Mouse (Mus musculus) WW6 (cell line): ENCODE measurements around the gene Slc19a2.
A peak's percentile ranks its signal among the peaks of the same experiment; 100 is the strongest.

ENCODE experiments used
- DNase-seq: peaks from one replicate; pipeline ENCODE4 v3.0.0-alpha.2; 2013; ENCODE audit warnings: low read depth, low spot score

Slc19a2 gene

DNA sequence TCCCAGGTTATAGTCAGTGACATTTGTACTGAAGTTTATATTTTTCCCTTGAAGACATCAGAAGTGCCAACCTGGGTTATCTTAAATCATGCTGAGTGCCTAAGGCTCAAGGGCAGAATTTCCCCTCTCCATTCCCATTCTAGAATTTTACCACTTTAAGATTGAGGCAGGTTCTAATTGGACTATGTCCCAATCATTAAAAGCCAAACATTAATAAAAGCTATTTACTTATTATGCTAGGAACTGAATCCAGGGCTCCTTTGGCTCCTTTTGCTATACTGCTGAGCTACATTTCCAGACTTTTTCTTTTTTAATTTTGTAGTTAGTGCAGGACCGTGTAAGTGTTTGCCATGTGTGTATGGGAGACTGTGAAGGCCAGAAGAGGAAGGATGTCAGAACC lies 2.6 kb downstream of the Slc19a2 start:
- no peak for DNase-seq

DNA sequence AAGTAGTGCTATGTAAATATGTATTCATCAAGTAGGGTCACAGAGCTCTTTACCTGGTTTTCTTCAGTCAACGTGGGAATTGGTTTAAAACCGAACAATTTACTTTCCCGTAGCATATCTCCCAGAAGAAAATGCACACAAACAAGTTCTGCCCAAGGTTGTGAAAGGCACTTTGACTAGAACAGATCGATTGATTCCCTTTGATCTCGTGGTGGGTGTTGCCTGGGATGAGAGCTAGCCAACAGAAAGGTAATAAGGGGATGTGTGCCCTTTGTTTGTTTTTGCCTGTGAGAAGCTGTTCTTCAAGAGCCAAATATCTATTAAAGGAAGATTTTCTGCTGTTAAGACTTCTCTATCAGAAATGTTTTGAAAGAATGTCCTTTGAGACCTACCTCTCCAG lies 3.7 kb downstream of the Slc19a2 start:
- DNase-seq = no peak

DNA sequence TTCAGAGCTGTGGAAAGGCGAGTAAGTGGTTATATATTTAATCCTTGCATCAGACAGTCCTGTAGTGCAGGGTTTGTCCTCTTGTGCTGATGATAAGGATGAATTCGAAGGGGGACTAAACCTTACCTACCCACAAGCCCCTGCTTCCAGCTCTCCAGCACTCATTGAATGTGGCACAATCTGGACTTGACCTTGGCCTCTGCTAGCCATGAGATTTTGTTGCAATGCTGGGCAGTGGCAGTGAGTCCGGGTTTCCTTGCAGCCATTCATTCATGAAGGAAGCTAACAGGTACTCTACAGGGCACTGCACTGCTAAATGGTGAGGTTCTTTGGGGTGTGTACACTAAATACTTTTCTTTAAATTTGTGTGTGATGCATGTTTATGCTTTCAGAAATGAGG lies 6.0 kb downstream of the Slc19a2 start:
- no peak for DNase-seq

DNA sequence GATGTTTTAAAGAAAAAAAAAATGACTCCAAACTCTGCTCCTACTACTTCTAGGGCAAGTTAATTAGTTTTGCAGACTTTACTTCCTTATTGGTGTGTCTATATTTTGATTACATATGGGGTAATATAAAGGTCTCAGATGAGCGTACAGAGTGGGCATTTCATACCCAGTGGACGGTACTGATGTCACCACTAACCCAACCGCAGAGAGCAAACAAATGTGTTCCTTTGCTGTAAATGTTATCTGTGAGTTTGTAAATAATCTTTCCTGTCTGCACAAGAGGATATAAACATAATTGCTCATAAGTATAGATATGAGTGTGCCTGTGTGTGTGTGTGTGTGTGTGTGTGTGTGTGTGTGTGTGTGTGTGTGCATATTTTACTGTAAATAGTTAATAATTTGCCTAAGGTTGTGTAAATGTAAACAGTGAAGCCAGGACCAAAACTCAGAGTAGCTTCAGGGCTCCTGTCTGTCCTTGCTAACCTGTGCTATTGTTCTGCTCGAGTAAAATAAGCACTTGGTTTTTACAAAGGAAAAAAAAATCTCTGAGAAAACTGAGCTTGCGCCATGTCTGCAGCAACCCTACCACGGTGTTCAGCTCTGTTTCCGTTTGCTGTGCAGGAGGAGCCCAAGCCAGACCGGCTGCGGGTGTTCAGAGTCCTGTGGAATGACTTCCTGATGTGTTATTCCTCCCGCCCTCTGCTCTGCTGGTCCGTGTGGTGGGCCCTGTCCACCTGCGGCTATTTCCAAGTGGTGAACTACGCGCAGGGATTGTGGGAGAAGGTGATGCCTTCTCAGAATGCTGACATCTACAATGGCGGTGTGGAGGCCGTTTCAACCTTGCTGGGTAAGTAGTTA lies 11.6 kb downstream of the Slc19a2 start:
- no peak for DNase-seq

GRCm38 (mm10) chr1:164261553-164261952 lies 12.7 kb downstream of the Slc19a2 start:
- DNase-seq = no peak

GRCm38 (mm10) chr1:164270941-164271340 lies 22.1 kb downstream of the Slc19a2 start:
- no peak for DNase-seq

GRCm38 (mm10) chr1:164273659-164274058 lies 24.8 kb downstream of the Slc19a2 start:
- DNase-seq = no peak

DNA sequence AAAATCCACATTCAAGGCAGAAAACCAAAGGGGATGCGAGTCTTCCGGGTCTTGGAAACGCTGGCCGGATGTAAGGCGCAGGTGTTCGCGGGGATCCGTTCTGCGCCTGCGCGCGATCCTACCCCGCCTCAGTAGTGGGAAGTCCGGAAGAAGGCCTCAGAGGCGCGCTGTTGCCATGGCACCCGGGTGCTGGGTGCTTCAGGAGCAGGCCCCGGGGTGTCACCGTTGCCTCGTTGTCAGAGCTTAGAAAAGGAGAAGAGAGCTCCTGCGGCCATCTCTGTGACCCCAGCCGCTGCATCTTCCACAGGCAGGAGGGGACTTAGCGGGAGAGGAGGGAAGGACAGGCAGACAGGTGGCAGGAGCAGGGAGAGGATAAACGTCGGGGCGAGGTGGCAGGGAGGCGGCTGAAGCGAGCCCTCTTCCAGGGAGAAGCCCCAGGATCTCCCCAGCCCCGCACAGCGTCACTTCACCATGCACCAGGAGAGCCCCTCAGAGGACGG lies 26.7 kb downstream of the Slc19a2 start, which contains the start of gene Ccdc181:
TSS of gene Ccdc181 (plus strand) at position 131 of the 500 bp plus-strand sequence.
- DNase-seq = peak; percentile 86

DNA sequence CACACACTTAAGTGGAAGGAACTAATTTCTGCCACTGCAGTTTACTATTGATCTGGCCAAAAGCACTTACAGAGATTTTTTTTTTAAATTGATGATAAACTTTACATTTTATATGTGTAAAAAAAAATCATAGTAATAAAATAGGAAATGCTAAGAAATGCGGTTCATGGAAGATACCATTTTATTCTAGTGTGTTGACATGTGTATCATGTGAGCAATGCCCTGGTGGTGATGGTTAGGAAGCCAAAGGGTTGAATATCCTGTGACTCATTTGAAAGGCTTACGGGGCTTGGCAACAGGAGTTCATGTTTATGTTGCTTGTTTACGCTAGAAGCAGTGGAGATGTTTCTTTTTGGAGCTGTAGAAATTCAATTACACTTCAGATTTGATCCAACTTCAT lies 27.7 kb downstream of the Slc19a2 start:
- DNase-seq = no peak

- DNase-seq = no peak
Observed at GRCm38 (mm10) chr1:164279332-164279731, 30.5 kb downstream of the Slc19a2 start.

DNA sequence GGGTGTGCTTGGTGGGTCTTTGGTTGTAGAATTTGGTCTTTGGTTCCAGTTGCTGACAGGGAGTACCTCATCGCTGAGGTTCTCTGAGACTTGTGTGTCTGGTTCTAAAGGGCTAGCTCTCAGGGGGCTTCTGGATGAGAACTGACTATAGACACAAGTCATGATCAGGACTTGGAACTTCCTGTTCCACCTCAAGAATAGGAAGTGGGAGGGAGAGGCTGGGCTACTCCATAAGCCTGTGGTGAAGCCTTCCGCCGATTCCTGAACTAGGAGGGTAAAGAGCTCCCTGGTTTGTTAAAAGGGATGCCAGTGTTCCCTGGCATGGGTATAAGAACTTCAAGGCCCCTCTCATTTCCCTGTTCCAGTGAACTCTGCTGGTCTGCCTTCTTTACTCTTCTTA lies 35.2 kb downstream of the Slc19a2 start:
- no peak for DNase-seq

DNA sequence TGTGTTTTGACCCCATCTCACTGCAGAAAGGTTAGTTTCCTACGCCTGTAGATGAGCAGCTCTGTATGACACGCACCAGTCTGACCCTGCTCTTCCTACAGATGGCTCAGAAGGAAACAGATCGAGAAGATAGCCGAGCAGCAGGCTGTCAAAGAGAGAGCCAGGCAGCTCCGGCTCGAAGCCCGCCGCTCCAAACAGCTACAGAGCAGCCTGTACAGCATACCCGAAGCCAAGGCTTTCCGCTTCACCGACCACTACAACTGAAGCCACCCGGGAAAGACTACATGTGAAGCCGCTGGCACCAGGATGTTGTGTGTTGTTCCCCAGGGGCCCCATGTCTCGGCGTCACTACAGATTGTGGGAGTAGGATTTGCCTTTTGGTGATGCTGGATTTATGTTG lies 38.6 kb downstream of the Slc19a2 start:
- no peak for DNase-seq

- no peak for DNase-seq
Observed at GRCm38 (mm10) chr1:164292040-164292439, 43.2 kb downstream of the Slc19a2 start.

DNA sequence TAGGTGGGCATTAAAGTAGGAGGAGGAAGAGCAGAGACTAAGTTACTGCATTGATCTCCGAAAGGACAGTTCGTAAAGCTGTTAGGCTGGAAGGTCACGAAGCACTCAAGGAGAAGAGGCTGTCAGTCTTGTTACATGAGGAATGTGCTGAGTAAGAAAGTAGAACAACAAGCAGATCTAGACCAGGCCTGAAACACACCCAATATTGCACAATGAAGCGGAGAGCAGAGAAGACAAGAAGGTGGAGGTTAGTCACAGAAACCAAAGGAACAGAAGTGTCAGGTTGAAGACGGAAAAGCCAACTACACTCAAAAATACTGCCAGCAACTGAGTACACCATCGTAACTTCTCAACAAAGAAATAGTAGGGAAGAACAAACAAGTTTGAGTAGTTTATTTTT lies 45.2 kb downstream of the Slc19a2 start:
- no peak for DNase-seq

GRCm38 (mm10) chr1:164296473-164296872 lies 47.6 kb downstream of the Slc19a2 start:
- DNase-seq = no peak

DNA sequence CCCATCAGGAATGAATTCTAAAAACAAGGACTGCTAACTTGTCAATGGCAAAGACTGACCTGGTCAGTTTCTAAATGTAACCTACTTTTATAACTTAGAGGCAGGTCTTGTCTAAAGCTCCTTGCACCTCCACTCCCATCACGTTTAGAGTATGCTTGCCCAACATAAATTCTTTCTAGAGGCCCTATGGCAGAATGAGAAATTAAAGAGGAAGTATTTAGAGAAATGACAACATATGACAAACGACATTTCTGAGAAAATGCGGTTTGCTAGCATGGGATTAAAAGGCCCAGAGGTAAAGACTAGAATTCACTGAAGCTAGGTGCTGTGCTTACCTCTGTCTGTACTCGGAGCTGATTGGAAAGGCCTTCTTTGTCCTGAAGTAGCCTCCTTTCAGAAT lies 53.1 kb downstream of the Slc19a2 start:
- no peak for DNase-seq

DNA sequence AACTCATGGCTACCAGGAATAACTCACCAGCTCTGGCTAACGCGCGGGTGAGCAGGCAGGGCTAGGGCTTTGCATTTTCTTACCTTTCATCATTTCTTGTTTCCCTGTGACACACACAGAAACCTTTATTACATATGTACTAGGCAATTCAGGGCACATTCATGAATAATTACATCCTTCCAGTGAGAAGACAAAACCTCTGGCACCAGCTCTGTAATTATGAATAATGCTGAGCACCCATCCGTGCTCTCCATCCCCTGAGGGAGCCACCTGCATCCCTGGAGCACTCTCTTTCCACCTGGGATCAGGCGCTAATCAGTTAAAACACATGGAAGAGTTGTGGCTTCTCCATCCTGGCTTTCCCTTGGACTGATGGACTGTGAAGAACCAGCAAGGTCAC lies 55.0 kb downstream of the Slc19a2 start, which contains the start of gene Nme7:
TSS of gene Nme7 (plus strand) at position 301 of the 400 bp plus-strand sequence.
- no peak for DNase-seq

- peak; percentile 94 for DNase-seq
Observed at GRCm38 (mm10) chr1:164307124-164307751, 58.4 kb downstream of the Slc19a2 start, which contains the start of gene Blzf1. TSS of gene Blzf1 (minus strand) at chr1:164307489.

- DNase-seq = no peak
Observed at GRCm38 (mm10) chr1:164307922-164308321, 59.1 kb downstream of the Slc19a2 start.

GRCm38 (mm10) chr1:164314085-164314484 lies 65.2 kb downstream of the Slc19a2 start:
- DNase-seq = no peak
